Mouse (Mus musculus): ENCODE results near the gene Cyp51. TPM values are rescaled to one million over a fixed set of nuclear protein-coding genes. Genes with fewer than 3 reads are reported as not detected.

Gene Cyp51
- polyA plus RNA-seq, 1 experiment from 2014 or later: 20.2 TPM

- Histone ChIP-seq H3K9me3 (ENCODE audit: low read length) (no peaks in the 10 kb centered on the region), H3K36me3 (replicated peaks; ENCODE audit: insufficient read depth, low read length) (peaks cover 43% of the 10 kb centered on the region), H3K27ac (ENCODE audit: low read depth) (no peak overlapping the region), H3K9ac (replicated peaks) (no peak overlapping the region), H3K4me1 (ENCODE audit: insufficient read depth) (no peaks in the 10 kb centered on the region), H3K4me2 (ENCODE audit: low read depth, low read length) (no peak overlapping the region), H3K4me3 (ENCODE audit: low read depth, low read length) (no peak overlapping the region), H3K27me3 (ENCODE audit: insufficient read depth, low read length) (no peaks in the 10 kb centered on the region)
- WGBS (ENCODE audit: insufficient replicate concordance): 81% methylated on average over 8 of the region's 8 CpGs
- DNase-seq (no peak), ATAC-seq (no peak)
- TF ChIP-seq CTCF (IDR thresholded peaks at IDR 0.05; ENCODE audit: low read depth): no peak
- TF ChIP-seq EP300 (IDR thresholded peaks at IDR 0.05; ENCODE audit: low read depth): no peak
Observed at GRCm38 (mm10) chr5:4039351-4039750, 65.2 kb downstream of the Cyp51 start.

- H3K27ac ChIP-seq (ENCODE audit: low read depth): no peak overlapping the region
- no peak for DNase-seq
- no peak for TF ChIP-seq CTCF (IDR thresholded peaks at IDR 0.05; ENCODE audit: low read depth)
- TF ChIP-seq EP300 (IDR thresholded peaks at IDR 0.05; ENCODE audit: low read depth): no peak
- H3K27me3 ChIP-seq (ENCODE audit: insufficient read depth, low read length): no peaks in the 10 kb centered on the region
- ATAC-seq: no peak
- H3K4me1 ChIP-seq (ENCODE audit: insufficient read depth): no peaks in the 10 kb centered on the region
- no peak overlapping the region for H3K4me3 ChIP-seq (ENCODE audit: low read depth, low read length)
- H3K9me3 ChIP-seq (ENCODE audit: low read length): no peaks in the 10 kb centered on the region
- no peak overlapping the region for H3K9ac ChIP-seq (replicated peaks)
- no peak overlapping the region for H3K4me2 ChIP-seq (ENCODE audit: low read depth, low read length)
- WGBS (ENCODE audit: insufficient replicate concordance): 85% methylated on average over 9 of the region's 9 CpGs
- peaks cover 41% of the 10 kb centered on the region for H3K36me3 ChIP-seq (replicated peaks; ENCODE audit: insufficient read depth, low read length)
Observed at GRCm38 (mm10) chr5:4036686-4037085, 67.9 kb downstream of the Cyp51 start.

- DNase-seq: no peak
- Histone ChIP-seq H3K4me1 (ENCODE audit: insufficient read depth) (no peaks in the 10 kb centered on the region), H3K27ac (ENCODE audit: low read depth) (no peak overlapping the region), H3K36me3 (replicated peaks; ENCODE audit: insufficient read depth, low read length) (peaks cover 43% of the 10 kb centered on the region), H3K9me3 (ENCODE audit: low read length) (no peaks in the 10 kb centered on the region), H3K4me3 (ENCODE audit: low read depth, low read length) (no peak overlapping the region), H3K9ac (replicated peaks) (no peak overlapping the region), H3K4me2 (ENCODE audit: low read depth, low read length) (no peak overlapping the region), H3K27me3 (ENCODE audit: insufficient read depth, low read length) (no peaks in the 10 kb centered on the region)
- TF ChIP-seq CTCF (IDR thresholded peaks at IDR 0.05; ENCODE audit: low read depth): no peak
- no peak for TF ChIP-seq EP300 (IDR thresholded peaks at IDR 0.05; ENCODE audit: low read depth)
- whole genome bisulfite sequencing (ENCODE audit: insufficient replicate concordance): 50% methylated on average over 4 of the region's 4 CpGs
- no peak for ATAC-seq
Observed at GRCm38 (mm10) chr5:4031846-4032245, 72.7 kb downstream of the Cyp51 start.

Other genes with a start within 250 kb of the Cyp51 start
- gene Mterf1a, start 210.8 kb downstream of the Cyp51 start, polyA plus RNA-seq (2015; fragmentation: Nextera tagmentation; extraction: Ambion mirVana): 3.2 and 3.3 TPM in 2 replicates
- 38.9 and 40.8 TPM in 2 replicates for gene Akap9, start 176.7 kb downstream of the Cyp51 start, polyA plus RNA-seq (2015; fragmentation: Nextera tagmentation; extraction: Ambion mirVana)
- gene Mterf1b, start 87.6 kb upstream of the Cyp51 start, polyA plus RNA-seq (2015; fragmentation: Nextera tagmentation; extraction: Ambion mirVana): 1.1 TPM in 2 replicates